Mouse (Mus musculus): ENCODE measurements around the gene Dusp27.
"Not testable (repeated sequence)": the region's sequence is repeated elsewhere in the genome, so short reads cannot be mapped to it uniquely, and the experiment has no call there.

The Dusp27 gene

GRCm38 (mm10) chr1:166147657-166148056 lies 19.9 kb upstream of the Dusp27 start:
- in situ Hi-C loops (cut with MboI; ENCODE audit: low sequenced_read_pairs) = no loop called here

GRCm38 (mm10) chr1:166146626-166147025 lies 18.9 kb upstream of the Dusp27 start:
- in situ Hi-C loops (cut with MboI; ENCODE audit: low sequenced_read_pairs) = no loop called here

GRCm38 (mm10) chr1:166142369-166142768 lies 14.6 kb upstream of the Dusp27 start:
- in situ Hi-C loops (cut with MboI; ENCODE audit: low sequenced_read_pairs) = no loop called here

GRCm38 (mm10) chr1:166141868-166142267 lies 14.1 kb upstream of the Dusp27 start:
- in situ Hi-C loops (cut with MboI; ENCODE audit: low sequenced_read_pairs) = not testable (repeated sequence)

- in situ Hi-C loops (cut with MboI; ENCODE audit: low sequenced_read_pairs) = no loop called here
Observed at GRCm38 (mm10) chr1:166139620-166140184, 12.0 kb upstream of the Dusp27 start.

- in situ Hi-C loops (cut with MboI; ENCODE audit: low sequenced_read_pairs) = no loop called here
Observed at GRCm38 (mm10) chr1:166139113-166139512, 11.4 kb upstream of the Dusp27 start.

GRCm38 (mm10) chr1:166138136-166138535 lies 10.4 kb upstream of the Dusp27 start:
- in situ Hi-C loops (cut with MboI; ENCODE audit: low sequenced_read_pairs) = no loop called here

- in situ Hi-C loops (cut with MboI; ENCODE audit: low sequenced_read_pairs) = no loop called here
Observed at GRCm38 (mm10) chr1:166137244-166137938, 9.7 kb upstream of the Dusp27 start.

GRCm38 (mm10) chr1:166135091-166135740 lies 7.5 kb upstream of the Dusp27 start:
- in situ Hi-C loops (cut with MboI; ENCODE audit: low sequenced_read_pairs) = no loop called here

- in situ Hi-C loops (cut with MboI; ENCODE audit: low sequenced_read_pairs) = no loop called here
Observed at GRCm38 (mm10) chr1:166132367-166132766, 4.6 kb upstream of the Dusp27 start.

- in situ Hi-C loops (cut with MboI; ENCODE audit: low sequenced_read_pairs) = no loop called here
Observed at GRCm38 (mm10) chr1:166130224-166130860, 2.6 kb upstream of the Dusp27 start, which contains the start of gene Gpa33. Gpa33 (plus strand) TSS chr1:166130238.

GRCm38 (mm10) chr1:166128551-166128950 lies 829 bp upstream of the Dusp27 start:
- in situ Hi-C loops (cut with MboI; ENCODE audit: low sequenced_read_pairs) = no loop called here

GRCm38 (mm10) chr1:166126795-166127194 lies 927 bp downstream of the Dusp27 start:
- in situ Hi-C loops (cut with MboI; ENCODE audit: low sequenced_read_pairs) = no loop called here

GRCm38 (mm10) chr1:166126290-166126689 lies 1.4 kb downstream of the Dusp27 start:
- in situ Hi-C loops (cut with MboI; ENCODE audit: low sequenced_read_pairs) = no loop called here

- in situ Hi-C loops (cut with MboI; ENCODE audit: low sequenced_read_pairs) = no loop called here
Observed at GRCm38 (mm10) chr1:166124932-166125593, 2.7 kb downstream of the Dusp27 start.

GRCm38 (mm10) chr1:166123751-166124150 lies 4.0 kb downstream of the Dusp27 start:
- in situ Hi-C loops (cut with MboI; ENCODE audit: low sequenced_read_pairs) = no loop called here

- in situ Hi-C loops (cut with MboI; ENCODE audit: low sequenced_read_pairs) = no loop called here
Observed at GRCm38 (mm10) chr1:166123045-166123444, 4.7 kb downstream of the Dusp27 start.

- in situ Hi-C loops (cut with MboI; ENCODE audit: low sequenced_read_pairs) = no loop called here
Observed at GRCm38 (mm10) chr1:166122114-166122513, 5.6 kb downstream of the Dusp27 start.

- in situ Hi-C loops (cut with MboI; ENCODE audit: low sequenced_read_pairs) = no loop called here
Observed at GRCm38 (mm10) chr1:166117866-166118639, 9.7 kb downstream of the Dusp27 start.

- in situ Hi-C loops (cut with MboI; ENCODE audit: low sequenced_read_pairs) = no loop called here
Observed at GRCm38 (mm10) chr1:166115719-166116118, 12.0 kb downstream of the Dusp27 start.

Measured in CH12F3 (cell line).